Mouse (Mus musculus): Measurements from ENCODE around the gene Slco3a1. TPM values are rescaled to one million over a fixed set of nuclear protein-coding genes. Genes with fewer than 3 reads are reported as not detected.

Gene Slco3a1
- total and polyA plus RNA-seq, 3 experiments, result 0.04 to 0.35 TPM; not detected in 1

GRCm38 (mm10) chr7:74280371-74280770 lies 274.2 kb downstream of the Slco3a1 start:
- H3K9me3 ChIP-seq (replicated peaks; ENCODE audit: low read length), result no peaks in the 10 kb centered on the region
- H3K79me2 ChIP-seq (replicated peaks; ENCODE audit: control insufficient read depth, extremely low read depth, insufficient read depth, poor library complexity, severe bottlenecking), result no peaks in the 10 kb centered on the region
- in situ Hi-C loops (cut with MboI; ENCODE audit: low pct_ligation_motif_present, low pct_unique_long_range_greater_than_20kb, low sequenced_read_pairs) (no loop called here), dilution Hi-C loops (cut with MboI; ENCODE audit: extremely low pct_ligation_motif_present, extremely low pct_unique_long_range_greater_than_20kb, low sequenced_read_pairs) (no loop called here)
- H3K36me3 ChIP-seq (replicated peaks in 1 of 2; ENCODE audit: control insufficient read depth in 1 of 2, insufficient read depth in 1 of 2, low read length in 1 of 2), result no peaks in the 10 kb centered on the region
- no peak overlapping the region for H3K27ac ChIP-seq (ENCODE audit: insufficient read depth, low read depth)
- H3K27me3 ChIP-seq (replicated peaks), result peaks cover 71% of the 10 kb centered on the region
- H3K4me1 ChIP-seq (ENCODE audit: control insufficient read depth in 1 of 2, insufficient read depth in 2 of 2), result no peaks in the 10 kb centered on the region
- no peak overlapping the region for H3K9ac ChIP-seq (ENCODE audit: insufficient read depth, low read depth)
- TF ChIP-seq UBTF (IDR thresholded peaks at IDR 0.05; ENCODE audit: low read depth, low read length) (no peak), JUND (conservative IDR thresholded peaks at IDR 0.05; ENCODE audit: low read depth, low read length) (no peak), ETS1 (conservative IDR thresholded peaks at IDR 0.05; ENCODE audit: low read depth, low read length) (no peak), CTCF (conservative IDR thresholded peaks at IDR 0.05 in 1 of 2, IDR thresholded peaks at IDR 0.05 in 1 of 2; ENCODE audit: low read depth in 2 of 2, low read length in 2 of 2) (no peak), POLR2AphosphoS2 (IDR thresholded peaks at IDR 0.05; ENCODE audit: low read depth, low read length) (no peak), GABPA (IDR thresholded peaks at IDR 0.05; ENCODE audit: insufficient replicate concordance, low read depth, low read length) (no peak), TBP (conservative IDR thresholded peaks at IDR 0.05; ENCODE audit: low read depth, low read length) (no peak), NRF1 (IDR thresholded peaks at IDR 0.05; ENCODE audit: low read depth, low read length) (no peak)
- no peak overlapping the region for H3K4me2 ChIP-seq (ENCODE audit: insufficient read depth, low read depth, poor library complexity, severe bottlenecking)
- DNase-seq (ENCODE audit: extremely low read depth), result no peak
- no peak overlapping the region for H3K4me3 ChIP-seq (replicated peaks in 1 of 3; ENCODE audit: low read depth in 2 of 3, low read length in 2 of 3, poor library complexity in 1 of 3)

GRCm38 (mm10) chr7:74279356-74279755 lies 275.2 kb downstream of the Slco3a1 start:
- dilution Hi-C loops (cut with MboI; ENCODE audit: extremely low pct_ligation_motif_present, extremely low pct_unique_long_range_greater_than_20kb, low sequenced_read_pairs) (no loop called here), in situ Hi-C loops (cut with MboI; ENCODE audit: low pct_ligation_motif_present, low pct_unique_long_range_greater_than_20kb, low sequenced_read_pairs) (no loop called here)
- no peak for DNase-seq (ENCODE audit: extremely low read depth)
- Histone ChIP-seq H3K4me1 (ENCODE audit: control insufficient read depth in 1 of 2, insufficient read depth in 2 of 2) (no peaks in the 10 kb centered on the region), H3K9me3 (replicated peaks; ENCODE audit: low read length) (no peaks in the 10 kb centered on the region), H3K9ac (ENCODE audit: insufficient read depth, low read depth) (no peak overlapping the region), H3K4me2 (ENCODE audit: insufficient read depth, low read depth, poor library complexity, severe bottlenecking) (no peak overlapping the region), H3K79me2 (replicated peaks; ENCODE audit: control insufficient read depth, extremely low read depth, insufficient read depth, poor library complexity, severe bottlenecking) (no peaks in the 10 kb centered on the region), H3K36me3 (replicated peaks in 1 of 2; ENCODE audit: control insufficient read depth in 1 of 2, insufficient read depth in 1 of 2, low read length in 1 of 2) (no peaks in the 10 kb centered on the region), H3K27me3 (replicated peaks) (peaks cover 73% of the 10 kb centered on the region), H3K27ac (ENCODE audit: insufficient read depth, low read depth) (no peak overlapping the region), H3K4me3 (replicated peaks in 1 of 3; ENCODE audit: low read depth in 2 of 3, low read length in 2 of 3, poor library complexity in 1 of 3) (no peak overlapping the region)
- TF ChIP-seq MXI1 (IDR thresholded peaks at IDR 0.05; ENCODE audit: low read depth, low read length), result no peak
- TF ChIP-seq CTCF (conservative IDR thresholded peaks at IDR 0.05 in 1 of 2, IDR thresholded peaks at IDR 0.05 in 1 of 2; ENCODE audit: low read depth in 2 of 2, low read length in 2 of 2), result no peak
- TF ChIP-seq MAFK (IDR thresholded peaks at IDR 0.05; ENCODE audit: insufficient replicate concordance, low read length), result no peak
- TF ChIP-seq TBP (conservative IDR thresholded peaks at IDR 0.05; ENCODE audit: low read depth, low read length), result no peak
- no peak for TF ChIP-seq POLR2AphosphoS2 (IDR thresholded peaks at IDR 0.05; ENCODE audit: low read depth, low read length)
- TF ChIP-seq NRF1 (IDR thresholded peaks at IDR 0.05; ENCODE audit: low read depth, low read length), result no peak
- no peak for TF ChIP-seq ETS1 (conservative IDR thresholded peaks at IDR 0.05; ENCODE audit: low read depth, low read length)
- TF ChIP-seq USF2 (conservative IDR thresholded peaks at IDR 0.05; ENCODE audit: low read depth, low read length), result no peak
- no peak for TF ChIP-seq ZKSCAN1 (IDR thresholded peaks at IDR 0.05; ENCODE audit: borderline replicate concordance, low read depth, low read length)
- no peak for TF ChIP-seq POLR2A (IDR thresholded peaks at IDR 0.05; ENCODE audit: low read depth, low read length)
- no peak for TF ChIP-seq SIN3A (IDR thresholded peaks at IDR 0.05; ENCODE audit: low read length)
- no peak for TF ChIP-seq CHD2 (IDR thresholded peaks at IDR 0.05; ENCODE audit: low read length)
- TF ChIP-seq ZNF384 (IDR thresholded peaks at IDR 0.05; ENCODE audit: low read depth, low read length), result no peak
- no peak for TF ChIP-seq BHLHE40 (IDR thresholded peaks at IDR 0.05; ENCODE audit: low read depth, low read length)
- TF ChIP-seq CHD1 (IDR thresholded peaks at IDR 0.05; ENCODE audit: low read depth, low read length), result no peak
- TF ChIP-seq HCFC1 (IDR thresholded peaks at IDR 0.05; ENCODE audit: low read depth, low read length), result no peak
- no peak for TF ChIP-seq MAZ (IDR thresholded peaks at IDR 0.05; ENCODE audit: low read depth, low read length)
